Mouse (Mus musculus): ENCODE data around the gene Scg5.

The Scg5 gene

DNA sequence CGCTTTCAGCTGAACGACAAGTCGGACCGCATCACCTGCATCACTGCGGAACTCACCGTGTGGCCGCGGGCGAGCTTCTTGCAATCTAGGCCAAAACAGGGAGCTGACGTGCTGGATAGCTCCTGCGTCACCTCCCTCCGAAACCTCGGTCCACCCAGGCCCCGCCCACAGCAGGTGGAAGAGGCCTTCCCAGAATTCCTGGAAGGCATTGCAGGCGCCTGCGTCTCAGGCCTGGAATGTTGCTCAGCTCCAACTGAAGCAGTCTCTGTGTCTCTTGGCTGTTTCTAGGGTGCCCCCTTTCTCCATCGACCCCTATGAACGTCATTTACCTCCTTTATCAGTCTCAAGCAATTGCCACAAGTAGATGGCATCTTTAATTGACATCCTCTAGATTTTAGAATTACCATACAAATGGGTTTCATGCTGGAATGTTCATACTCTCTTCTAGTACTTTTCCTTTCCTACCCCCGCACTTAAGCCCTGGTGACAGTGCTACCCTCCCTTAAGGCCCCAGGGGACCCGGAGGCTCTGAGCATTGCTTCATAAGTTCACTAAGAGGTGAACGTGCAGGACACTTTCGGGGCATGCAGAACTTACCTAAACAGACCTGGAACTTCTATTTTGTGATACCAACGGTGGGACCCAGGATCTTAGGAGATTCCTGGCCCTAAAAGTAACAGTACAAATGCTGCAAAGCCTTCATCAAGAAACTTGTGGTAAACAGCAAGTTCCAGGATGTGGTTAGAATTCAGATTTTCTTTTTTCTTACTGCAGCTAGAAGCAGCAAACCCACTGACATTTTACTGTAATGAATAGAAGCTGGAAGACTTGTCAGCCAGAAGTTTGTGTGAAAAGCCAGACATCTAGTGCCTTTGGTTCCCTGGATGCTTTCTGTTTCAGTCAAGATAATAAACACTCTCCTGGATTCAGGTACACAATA is at the start of gene Scg5:
Gene Scg5 (minus strand): TSS at position 179 of the 940 bp plus-strand sequence.
- ChIA-PET POLR2A (interaction anchor here (0.6 to 4.4 kb wide), 18 partner anchors 9 to 841 kb away, joined by 3 to 62 read pairs (median 4); partner anchors contain the start of gene Arhgap11a (in 4 of the 4)), CTCF (interaction anchor here in 2 of 4 experiments (0.6 to 1.0 kb wide), 5 partner anchors 139 to 399 kb away, joined by 3 to 15 read pairs (median 13); no protein-coding TSS in a partner anchor)

DNA sequence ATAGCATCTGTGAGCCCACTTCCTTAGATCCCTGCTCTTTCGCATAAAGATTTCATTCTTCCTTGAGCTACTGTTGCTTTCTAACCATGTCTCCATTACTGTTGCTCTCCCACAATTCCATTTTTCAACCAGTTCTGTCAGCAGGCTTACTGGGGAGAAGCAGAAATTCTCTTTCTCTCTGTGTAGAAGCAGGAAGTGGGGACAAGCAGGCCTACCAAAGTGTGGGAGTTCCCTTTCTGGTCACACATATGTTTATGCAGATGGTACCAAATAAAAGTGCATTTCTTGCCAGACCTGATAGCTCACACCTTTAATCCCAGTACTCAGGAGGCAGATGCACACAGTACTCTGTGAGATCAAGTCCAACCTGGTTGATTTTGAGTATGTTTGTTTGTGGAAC is 41.2 kb upstream of the Scg5 start:
- POLR2A ChIA-PET: interaction anchor here in 1 of 4 experiments (1.2 kb wide), 1 partner anchor 21 kb away, joined by 3 read pairs; the partner anchor contains the start of gene Arhgap11a
- CTCF ChIA-PET: no interaction called here

DNA sequence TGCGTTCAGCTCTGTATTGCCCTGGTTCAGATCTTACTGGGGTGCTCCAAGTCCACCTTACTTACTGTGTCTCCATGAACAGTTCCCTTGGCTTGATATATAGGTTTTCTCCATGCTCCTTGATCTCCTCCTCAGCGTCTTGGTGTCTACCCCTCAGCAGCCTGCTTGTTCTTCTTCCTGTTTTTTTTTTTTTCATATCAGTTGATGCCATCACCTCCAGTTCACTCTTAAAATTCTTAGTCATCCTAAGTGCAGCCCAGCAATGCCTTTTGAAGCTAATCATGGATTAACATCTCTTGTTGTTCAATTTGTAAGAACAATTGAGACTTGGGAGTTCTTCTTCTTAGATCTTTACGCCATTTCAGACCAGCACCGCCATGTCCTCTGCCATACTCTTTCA is 39.5 kb upstream of the Scg5 start:
- ChIA-PET POLR2A (no interaction called here), CTCF (no interaction called here)

DNA sequence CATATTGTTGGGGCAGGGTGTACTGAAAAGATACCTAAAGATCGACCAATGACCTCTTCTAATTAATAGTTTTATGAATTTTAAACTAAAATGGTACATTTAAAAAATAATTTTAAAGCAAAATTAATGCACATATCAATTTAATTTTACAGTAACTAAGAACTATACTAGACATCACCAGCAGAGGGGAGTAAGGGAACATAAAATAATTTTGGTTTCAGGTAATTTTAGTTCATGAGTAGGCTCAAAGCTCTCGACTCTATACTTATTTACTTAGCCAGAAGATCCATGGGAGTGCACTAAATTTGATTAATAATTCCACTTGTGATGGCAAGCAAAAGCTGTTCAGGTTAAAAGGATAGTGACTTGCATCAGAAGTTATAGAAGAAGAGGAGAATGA is 37.2 kb upstream of the Scg5 start:
- ChIA-PET CTCF (no interaction called here), POLR2A (interaction anchor here in 1 of 4 experiments (1.3 kb wide), 1 partner anchor 18 kb away, joined by 3 read pairs; no protein-coding TSS in a partner anchor)

- POLR2A ChIA-PET: interaction anchor here (0.5 to 4.7 kb wide), 70 partner anchors 10 to 1481 kb away, joined by 3 to 62 read pairs (median 4); partner anchors contain the start of genes Scg5 (in 4 of the 4), Zfp770 (in 3 of the 4), Emc4 (in 2 of the 4) and Gjd2 (in 2 of the 4)
- CTCF ChIA-PET: interaction anchor here in 3 of 4 experiments (0.6 to 1.3 kb wide), 5 partner anchors 16 to 1098 kb away, joined by 3 to 6 read pairs (median 3); no protein-coding TSS in a partner anchor
These were observed 20.2 kb upstream of the Scg5 start for GRCm38 (mm10) chr2:113849141-113849540.

DNA sequence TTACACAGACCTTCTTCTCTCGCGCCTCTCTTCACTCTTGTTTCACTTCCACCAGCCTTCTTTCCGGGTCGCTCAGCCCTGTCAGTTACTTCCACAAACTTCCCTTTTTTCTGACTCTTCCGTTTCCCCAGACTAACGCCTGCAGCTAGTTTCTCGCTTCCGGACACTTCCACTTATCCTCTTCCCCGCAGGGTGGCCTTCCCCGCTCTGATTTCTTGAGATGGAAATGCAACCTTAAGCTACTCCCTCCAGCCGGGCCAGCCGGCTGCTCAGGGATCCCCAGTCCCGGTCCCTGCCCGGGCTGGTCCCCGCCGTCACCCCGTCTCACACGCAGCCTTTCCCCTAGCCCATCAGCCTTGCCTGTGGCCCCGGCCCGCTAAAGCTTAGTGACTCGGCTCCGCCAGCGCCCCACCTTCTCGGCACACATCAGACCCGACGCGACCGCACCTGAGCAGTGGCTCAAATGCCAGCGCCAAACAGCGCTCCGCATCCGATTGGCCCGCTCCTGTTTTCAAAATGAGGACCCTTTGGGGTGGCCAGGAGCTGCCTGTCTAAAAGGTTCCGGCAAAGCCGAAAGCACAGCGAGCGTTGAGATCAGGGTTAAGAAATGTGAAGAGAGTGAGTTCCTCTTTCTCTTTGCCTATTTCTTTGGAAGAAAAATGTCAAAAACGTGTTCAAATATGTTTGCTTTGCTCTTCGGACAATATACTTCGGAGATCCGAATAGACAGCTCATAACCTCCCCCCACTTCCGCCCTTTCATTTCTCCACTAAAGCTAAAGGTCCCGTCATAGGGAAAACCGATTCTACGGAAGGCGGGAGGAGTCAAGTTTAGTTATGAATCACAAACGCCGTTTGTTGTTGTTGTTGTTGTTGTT is 19.6 kb upstream of the Scg5 start, which contains the start of gene Arhgap11a:
Gene Arhgap11a (minus strand): TSS at position 417 of the 877 bp plus-strand sequence.
- ChIA-PET CTCF (interaction anchor here (0.5 to 1.3 kb wide), 7 partner anchors 16 to 1097 kb away, joined by 3 to 6 read pairs (median 3); no protein-coding TSS in a partner anchor), POLR2A (interaction anchor here (0.5 to 4.7 kb wide), 76 partner anchors 9 to 1725 kb away, joined by 3 to 62 read pairs (median 4); partner anchors contain the start of genes Scg5 (in 4 of the 4), Zfp770 (in 3 of the 4), Emc4 (in 2 of the 4) and Gjd2 (in 2 of the 4))

GRCm38 (mm10) chr2:113847678-113848244 is 18.8 kb upstream of the Scg5 start:
- CTCF ChIA-PET: interaction anchor here in 2 of 4 experiments (0.5 to 1.3 kb wide), 2 partner anchors 119 to 224 kb away, joined by 3 read pairs; no protein-coding TSS in a partner anchor
- POLR2A ChIA-PET: interaction anchor here (0.6 to 4.7 kb wide), 49 partner anchors 8 to 1726 kb away, joined by 3 to 62 read pairs (median 6); partner anchors contain the start of genes Scg5 (in 4 of the 4), Zfp770 (in 2 of the 4) and Gjd2 (in 1 of the 4)

GRCm38 (mm10) chr2:113845081-113845480 is 16.2 kb upstream of the Scg5 start:
- ChIA-PET POLR2A (interaction anchor here in 3 of 4 experiments (0.8 to 4.7 kb wide), 5 partner anchors 15 to 356 kb away, joined by 3 to 40 read pairs (median 4); partner anchors contain the start of genes Scg5 (in 3 of the 3) and Zfp770 (in 1 of the 3)), CTCF (no interaction called here)

DNA sequence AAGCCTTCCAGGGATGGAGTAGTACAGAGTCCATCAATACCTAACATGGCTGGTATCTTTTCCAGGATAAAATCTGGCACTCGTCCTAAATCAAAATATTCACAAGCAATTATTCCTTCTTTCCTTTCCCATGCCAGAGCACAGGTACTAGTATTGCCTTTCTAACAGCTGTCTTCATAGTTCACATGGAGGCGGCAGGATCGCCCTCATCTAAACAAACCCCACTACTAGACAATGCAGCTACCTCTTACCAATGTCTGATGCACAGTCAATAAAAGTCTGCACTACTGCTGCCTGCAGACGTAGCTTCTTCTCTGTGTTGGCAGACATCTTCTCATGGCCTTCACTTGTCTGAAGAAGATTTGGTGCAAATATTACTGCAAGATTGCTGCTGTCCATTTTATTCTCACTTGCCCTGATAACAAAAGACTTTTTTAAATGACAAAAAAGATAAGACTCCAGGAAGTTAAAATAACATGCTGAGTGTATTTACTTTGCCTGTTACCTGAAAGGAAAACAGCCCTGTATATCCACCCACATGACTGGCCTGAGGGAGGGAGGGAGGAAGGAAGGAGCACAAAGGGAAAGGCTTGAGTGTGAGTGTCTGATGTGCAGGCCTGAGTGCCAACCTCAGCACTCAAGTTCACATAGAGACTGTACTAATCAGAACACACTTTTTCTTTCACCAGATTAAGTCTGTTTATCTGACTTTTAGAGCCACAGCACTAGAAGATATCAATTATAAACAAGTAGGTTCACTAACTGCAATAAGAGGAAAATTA is 12.9 kb upstream of the Scg5 start:
- POLR2A ChIA-PET: interaction anchor here in 1 of 4 experiments (2.9 kb wide), 1 partner anchor 13 kb away, joined by 17 read pairs; the partner anchor contains the start of gene Scg5

GRCm38 (mm10) chr2:113839488-113839887 is 10.6 kb upstream of the Scg5 start:
- POLR2A ChIA-PET: interaction anchor here in 3 of 4 experiments (1.3 to 2.3 kb wide), 5 partner anchors 9 to 10 kb away, joined by 3 to 15 read pairs (median 8); partner anchors contain the start of genes Arhgap11a (in 3 of the 3) and Scg5 (in 1 of the 3)
- CTCF ChIA-PET: no interaction called here

More for the DNA sequence above, 12.9 kb upstream of the Scg5 start:
- CTCF ChIA-PET: interaction anchor here in 1 of 4 experiments (0.5 kb wide), 1 partner anchor 218 kb away, joined by 3 read pairs; no protein-coding TSS in a partner anchor

GRCm38 (mm10) chr2:113835219-113835618 is 6.3 kb upstream of the Scg5 start:
- CTCF ChIA-PET: no interaction called here
- POLR2A ChIA-PET: interaction anchor here in 3 of 4 experiments (1.0 to 3.2 kb wide), 3 partner anchors 8 to 14 kb away, joined by 3 to 15 read pairs (median 13); partner anchors contain the start of gene Arhgap11a (in 2 of the 3)

- POLR2A ChIA-PET: interaction anchor here (0.6 to 4.4 kb wide), 16 partner anchors 9 to 840 kb away, joined by 3 to 62 read pairs (median 4); partner anchors contain the start of gene Arhgap11a (in 4 of the 4)
- CTCF ChIA-PET: interaction anchor here in 2 of 4 experiments (0.5 to 1.0 kb wide), 6 partner anchors 140 to 398 kb away, joined by 3 to 15 read pairs (median 8); no protein-coding TSS in a partner anchor
These were observed 607 bp downstream of the Scg5 start for GRCm38 (mm10) chr2:113828086-113828942.

DNA sequence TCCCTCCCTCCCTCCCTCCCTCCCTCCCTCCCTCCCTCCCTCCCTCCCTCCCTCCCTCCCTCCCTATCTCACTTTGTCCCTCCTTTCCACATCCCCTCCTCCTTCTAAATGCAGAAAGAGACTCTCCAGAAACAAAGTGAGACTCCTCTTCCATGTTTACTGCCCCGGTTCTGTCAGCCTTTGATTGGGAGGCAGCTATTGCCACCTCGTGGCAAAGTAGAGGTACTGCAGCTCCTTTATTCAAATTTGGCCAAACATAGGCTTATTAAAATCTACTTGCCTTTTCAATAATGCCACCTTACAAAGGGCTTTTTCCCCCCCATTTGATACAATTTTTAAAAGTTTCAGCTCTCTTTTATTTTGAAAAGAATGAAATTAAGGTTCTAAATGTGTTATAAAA is 5.0 kb downstream of the Scg5 start:
- CTCF ChIA-PET: interaction anchor here in 3 of 4 experiments (0.5 to 1.4 kb wide), 6 partner anchors 16 to 1223 kb away, joined by 3 to 13 read pairs (median 4); no protein-coding TSS in a partner anchor
- POLR2A ChIA-PET: interaction anchor here in 3 of 4 experiments (0.5 to 2.3 kb wide), 6 partner anchors 20 to 377 kb away, joined by 3 to 8 read pairs (median 6); partner anchors contain the start of genes Arhgap11a (in 3 of the 3) and Zfp770 (in 1 of the 3)

DNA sequence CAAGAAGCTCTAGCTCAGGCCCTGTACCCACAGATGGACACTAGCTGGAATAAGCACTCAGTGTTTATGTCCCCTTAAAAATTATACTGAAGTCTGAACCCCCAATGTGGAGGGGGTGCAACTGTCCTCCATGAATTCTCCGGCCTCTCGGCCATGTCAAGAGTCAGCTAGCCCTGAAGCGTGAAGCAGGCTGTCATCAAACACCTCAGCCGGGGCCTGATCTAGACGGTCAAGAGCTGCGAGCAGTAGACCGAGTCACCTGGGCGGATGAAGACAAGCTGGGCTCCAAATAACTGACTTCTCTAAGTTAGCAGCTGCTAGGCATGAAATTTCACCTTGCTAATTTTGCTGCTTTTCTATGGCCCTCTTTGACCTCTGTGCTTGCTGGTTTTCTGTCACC is 6.6 kb downstream of the Scg5 start:
- POLR2A ChIA-PET: interaction anchor here in 2 of 4 experiments (1.0 to 2.3 kb wide), 3 partner anchors 21 to 27 kb away, joined by 3 to 6 read pairs (median 5); partner anchors contain the start of gene Arhgap11a (in 2 of the 2)
- CTCF ChIA-PET: interaction anchor here in 1 of 4 experiments (1.1 to 1.6 kb wide), 2 partner anchors 174 to 287 kb away, joined by 3 to 6 read pairs; no protein-coding TSS in a partner anchor

DNA sequence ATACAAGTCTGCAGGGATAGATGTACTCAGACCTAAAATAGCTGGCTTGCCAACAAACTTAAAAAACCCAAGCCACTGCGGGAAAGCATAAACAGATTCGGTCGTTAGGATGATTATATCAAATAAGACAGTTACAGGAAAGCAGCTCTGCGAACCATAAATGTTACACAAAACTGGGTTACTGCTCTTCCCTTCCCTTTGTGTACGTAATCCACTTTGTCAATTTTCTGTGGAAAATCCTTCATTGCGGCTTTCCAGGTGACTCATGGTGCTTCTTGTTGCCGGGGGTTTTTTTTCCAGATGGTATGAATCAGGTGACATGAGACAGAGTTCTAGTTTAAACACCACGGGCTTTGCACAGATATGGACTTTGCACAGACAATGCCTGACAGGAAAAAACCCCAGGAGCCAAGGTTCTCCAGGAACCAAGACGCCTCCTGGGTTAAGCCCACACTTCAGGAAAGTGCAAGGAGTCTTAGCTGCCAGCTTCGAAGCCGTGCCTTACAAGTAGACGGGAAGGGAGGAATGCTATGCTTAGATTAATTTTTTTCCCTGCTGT is 7.7 kb downstream of the Scg5 start:
- CTCF ChIA-PET: interaction anchor here in 1 of 4 experiments (0.6 to 0.7 kb wide), 2 partner anchors 285 to 327 kb away, joined by 3 to 6 read pairs; no protein-coding TSS in a partner anchor
- POLR2A ChIA-PET: interaction anchor here in 1 of 4 experiments (1.1 kb wide), 1 partner anchor 28 kb away, joined by 5 read pairs; the partner anchor contains the start of gene Arhgap11a
